Mouse (Mus musculus) gastrocnemius, postnatal 36 days (tissue): ENCODE results near the gene Brca2. TPM values are rescaled to one million over a fixed set of nuclear protein-coding genes. Genes with fewer than 3 reads are reported as not detected.

ENCODE experiments used
- DNase-seq, 2 experiments: peaks; one replicate each; pipeline ENCODE4 v3.0.0; 2022
- intact Hi-C: fragments of 180-260 bp; cut with DNase I; formaldehyde crosslinking; loops from one replicate; pipeline ENCODE4 v1.15.1; 2025
- total RNA-seq, 2 experiments: library from RNA; stranded (reverse); gene quantifications; 2 replicates each; pipeline ENCODE4 v1.2.3; 2021

Brca2 gene
- total RNA-seq, 2 experiments from 2014 or later = 1.0 to 1.2 TPM

GRCm38 (mm10) chr5:150561376-150561775 lies 38.9 kb downstream of the Brca2 start:
- intact Hi-C loops = no loop called here
- DNase-seq = no peak

- intact Hi-C loops = no loop called here
- DNase-seq = no peak
These were observed 39.4 kb downstream of the Brca2 start for GRCm38 (mm10) chr5:150561783-150562182.

GRCm38 (mm10) chr5:150564426-150564825 lies 42.0 kb downstream of the Brca2 start:
- no peak for DNase-seq
- intact Hi-C loops = no loop called here

- intact Hi-C loops = no loop called here
These were observed 43.8 kb downstream of the Brca2 start for GRCm38 (mm10) chr5:150566226-150566625.

GRCm38 (mm10) chr5:150566971-150567370 lies 44.5 kb downstream of the Brca2 start:
- intact Hi-C loops = no loop called here
- no peak for DNase-seq

More at GRCm38 (mm10) chr5:150566226-150566625, 43.8 kb downstream of the Brca2 start:
- no peak for DNase-seq

GRCm38 (mm10) chr5:150570496-150571219 lies 48.2 kb downstream of the Brca2 start:
- intact Hi-C loops = no loop called here

GRCm38 (mm10) chr5:150574403-150574802 lies 52.0 kb downstream of the Brca2 start:
- intact Hi-C loops = no loop called here
- no peak for DNase-seq

More at GRCm38 (mm10) chr5:150570496-150571219, 48.2 kb downstream of the Brca2 start:
- DNase-seq = no peak

GRCm38 (mm10) chr5:150574885-150575284 lies 52.5 kb downstream of the Brca2 start:
- DNase-seq = no peak
- intact Hi-C loops = no loop called here

GRCm38 (mm10) chr5:150576832-150577231 lies 54.4 kb downstream of the Brca2 start:
- no peak for DNase-seq
- intact Hi-C loops = no loop called here

- intact Hi-C loops = no loop called here
- DNase-seq = no peak
These were observed 56.3 kb downstream of the Brca2 start for GRCm38 (mm10) chr5:150578613-150579171.

GRCm38 (mm10) chr5:150581180-150581579 lies 58.8 kb downstream of the Brca2 start:
- intact Hi-C loops = no loop called here
- DNase-seq = no peak

- intact Hi-C loops = no loop called here
- no peak for DNase-seq
These were observed 60.8 kb downstream of the Brca2 start for GRCm38 (mm10) chr5:150583181-150583580.

GRCm38 (mm10) chr5:150583622-150584336 lies 61.3 kb downstream of the Brca2 start:
- intact Hi-C loops = no loop called here
- peak in 1 of 2 experiments; percentile 20 for DNase-seq

GRCm38 (mm10) chr5:150584337-150584729 lies 61.9 kb downstream of the Brca2 start:
- DNase-seq = no peak
- intact Hi-C loops = no loop called here

GRCm38 (mm10) chr5:150589945-150590344 lies 67.5 kb downstream of the Brca2 start:
- intact Hi-C loops = no loop called here
- DNase-seq = no peak

GRCm38 (mm10) chr5:150592186-150592903 lies 69.9 kb downstream of the Brca2 start:
- intact Hi-C loops = no loop called here
- no peak for DNase-seq

- intact Hi-C loops = no loop called here
- DNase-seq = no peak
These were observed 70.7 kb downstream of the Brca2 start for GRCm38 (mm10) chr5:150592904-150593755.

GRCm38 (mm10) chr5:150593756-150594648 lies 71.6 kb downstream of the Brca2 start:
- peak; percentile 12 to 43 for DNase-seq
- intact Hi-C loops = no loop called here
